Mouse (Mus musculus) hematopoietic stem cell, adult 5-6 weeks (primary cell): ENCODE results near the gene H2afy. TPM values are rescaled to one million over a fixed set of nuclear protein-coding genes. Genes with fewer than 3 reads are reported as not detected.

Experiments
- ATAC-seq, 2 experiments: fragments of 125-278 bp in 1 of 2; replicated peaks in 1 of 2; 2 replicates each; pipeline ENCODE4 v1.8.0; 2016 to 2017; ENCODE audit warnings: inconsistent platforms in 2 of 2, mild to moderate bottlenecking in 2 of 2, moderate number of reproducible peaks in 2 of 2, low read depth in 1 of 2, moderate TSS enrichment in 1 of 2; ENCODE audit not compliant: low FRiP score in 2 of 2, poor library complexity in 2 of 2, severe bottlenecking in 2 of 2, insufficient read depth in 1 of 2, low TSS enrichment in 1 of 2
- total RNA-seq: library from RNA; stranded (forward); fragments of 172-1452, 232-1000 nt; gene quantifications from 2 replicates; pipeline ENCODE4 v1.2.3, GENCODE M21; 2017

H2afy gene
- total RNA-seq, 1 experiment from 2014 or later, result 2,010 TPM

GRCm38 (mm10) chr13:56155048-56155447, 18.9 kb upstream of the H2afy start:
- ATAC-seq, result no peak

GRCm38 (mm10) chr13:56152773-56153460, 16.8 kb upstream of the H2afy start:
- no peak for ATAC-seq

- ATAC-seq, result peak; percentile 84 to 94
These were observed 15.5 kb upstream of the H2afy start for GRCm38 (mm10) chr13:56151404-56152226.

GRCm38 (mm10) chr13:56145523-56145922, 9.4 kb upstream of the H2afy start:
- peak; percentile 87 to 92 for ATAC-seq

GRCm38 (mm10) chr13:56144021-56144420, 7.9 kb upstream of the H2afy start:
- no peak for ATAC-seq

DNA sequence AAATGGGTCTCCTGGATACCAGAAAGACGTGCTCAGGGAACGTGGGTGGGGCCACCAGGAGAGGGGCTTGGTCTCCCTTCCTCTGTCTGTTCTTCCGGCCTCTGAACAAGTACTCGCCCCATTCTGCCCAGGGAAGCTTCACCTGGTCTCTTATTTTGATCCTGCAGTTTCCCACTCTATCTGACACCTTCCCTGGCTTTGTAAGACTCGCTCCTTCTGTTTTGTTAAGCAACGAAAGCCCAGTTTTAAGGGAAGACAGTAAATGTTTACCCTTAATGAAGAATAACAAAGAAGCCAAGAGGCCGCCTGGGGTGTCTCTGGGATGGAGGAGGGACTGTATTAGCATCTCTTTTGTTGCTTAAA, 7.0 kb upstream of the H2afy start:
- no peak for ATAC-seq

GRCm38 (mm10) chr13:56142382-56143150, 6.4 kb upstream of the H2afy start:
- no peak for ATAC-seq

DNA sequence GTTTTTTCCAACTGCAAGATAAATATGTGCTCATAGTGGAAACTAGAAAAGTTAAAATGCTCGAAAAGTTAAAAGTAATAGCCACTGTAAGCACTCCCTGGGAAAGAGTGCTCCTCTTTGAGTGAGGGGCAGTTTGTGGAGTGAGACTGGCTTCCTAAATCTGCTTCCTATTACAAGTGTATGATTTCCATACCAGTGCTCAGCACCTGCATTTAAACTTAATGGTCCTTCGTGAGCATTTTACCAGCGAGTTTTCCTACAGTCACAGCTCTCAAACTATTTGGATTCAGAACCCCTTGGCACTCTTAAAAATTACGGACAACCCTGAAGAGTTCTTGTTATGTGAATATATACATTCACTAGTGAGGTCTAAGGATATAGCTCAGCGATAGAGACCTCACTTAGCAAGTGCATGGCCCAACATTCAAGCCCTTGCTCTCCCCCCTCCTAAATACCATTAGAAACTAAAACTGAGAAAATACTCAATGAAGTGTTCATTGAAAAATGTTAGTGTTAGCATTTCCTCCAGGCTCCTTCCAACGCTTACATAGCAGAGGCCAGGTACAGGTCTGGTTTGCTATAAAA, 3.1 kb upstream of the H2afy start:
- ATAC-seq, result no peak

DNA sequence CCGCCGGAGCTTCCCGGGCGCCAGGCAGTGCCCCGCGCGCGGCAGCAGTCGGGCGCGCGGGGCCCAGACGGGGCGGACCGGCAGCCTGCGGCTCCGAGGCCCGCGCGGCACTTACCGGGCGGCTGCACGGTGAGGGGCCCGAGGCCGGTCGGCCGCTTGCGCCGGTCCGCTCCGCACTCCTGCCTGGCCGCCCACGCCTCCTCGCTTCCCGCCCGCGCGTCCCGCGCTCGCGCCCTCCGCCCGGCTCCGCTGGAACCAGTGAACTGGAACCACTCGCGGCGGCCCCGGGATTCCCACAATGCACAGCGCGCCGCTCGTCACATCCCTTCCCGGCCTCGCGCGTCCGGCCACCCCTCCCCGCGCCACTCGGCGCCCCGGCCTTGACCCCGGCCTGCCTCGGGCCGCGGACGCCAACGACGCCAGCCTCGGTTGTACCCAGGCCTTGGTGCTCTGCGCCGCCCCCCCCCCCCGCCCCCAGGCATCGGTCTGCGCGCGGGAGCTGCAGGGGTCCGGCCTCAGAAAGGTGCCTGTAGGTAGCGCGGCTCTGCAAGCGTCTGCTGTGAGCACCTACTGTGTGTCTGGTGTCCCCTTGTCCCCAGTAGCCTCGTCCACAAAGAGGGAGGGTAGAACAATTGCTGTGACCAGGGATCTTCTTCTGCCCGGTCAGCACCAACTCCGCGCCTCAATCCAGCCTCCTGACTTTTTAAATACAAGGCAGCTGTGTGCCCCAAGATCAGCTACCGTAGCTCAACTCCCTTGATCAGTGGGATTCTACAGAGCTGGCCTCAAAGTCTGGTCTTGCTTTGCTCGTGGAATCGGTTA, 719 bp downstream of the H2afy start:
- ATAC-seq, result peak; percentile 23 to 57; a peak in 3 of 4 replicates

DNA sequence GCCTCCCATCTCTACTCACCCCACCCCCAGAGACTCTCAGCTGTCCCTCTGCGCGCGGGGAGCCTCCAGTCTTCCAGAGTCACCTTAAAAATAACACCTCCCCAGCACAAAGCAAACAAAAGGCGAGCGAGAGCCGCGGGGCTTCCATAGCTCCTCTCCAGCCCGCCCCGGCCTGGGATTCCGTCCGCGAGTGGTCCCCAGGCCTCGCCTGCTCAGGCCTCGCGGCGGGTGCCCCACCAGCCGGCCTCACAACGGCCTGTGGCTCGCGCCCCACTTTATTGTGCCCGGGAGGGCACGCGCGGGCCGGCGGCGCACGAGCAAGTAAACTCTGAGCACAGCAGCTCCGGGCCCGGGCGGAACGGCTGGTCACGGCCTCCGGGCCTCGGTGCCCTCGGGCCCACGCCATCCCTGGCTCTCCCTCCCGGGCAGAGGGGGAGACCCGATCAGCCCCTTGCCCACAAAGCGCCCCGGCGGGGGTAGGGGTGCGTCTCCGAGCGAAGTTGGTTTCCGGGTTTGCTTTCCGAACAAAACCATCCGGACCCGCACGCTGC, 1.5 kb downstream of the H2afy start:
- no peak for ATAC-seq

- ATAC-seq, result no peak
These were observed 2.1 kb downstream of the H2afy start for GRCm38 (mm10) chr13:56134031-56134430.

GRCm38 (mm10) chr13:56132941-56133340, 3.2 kb downstream of the H2afy start:
- ATAC-seq, result no peak

GRCm38 (mm10) chr13:56132326-56132936, 3.7 kb downstream of the H2afy start:
- ATAC-seq, result peak; percentile 81 to 83

DNA sequence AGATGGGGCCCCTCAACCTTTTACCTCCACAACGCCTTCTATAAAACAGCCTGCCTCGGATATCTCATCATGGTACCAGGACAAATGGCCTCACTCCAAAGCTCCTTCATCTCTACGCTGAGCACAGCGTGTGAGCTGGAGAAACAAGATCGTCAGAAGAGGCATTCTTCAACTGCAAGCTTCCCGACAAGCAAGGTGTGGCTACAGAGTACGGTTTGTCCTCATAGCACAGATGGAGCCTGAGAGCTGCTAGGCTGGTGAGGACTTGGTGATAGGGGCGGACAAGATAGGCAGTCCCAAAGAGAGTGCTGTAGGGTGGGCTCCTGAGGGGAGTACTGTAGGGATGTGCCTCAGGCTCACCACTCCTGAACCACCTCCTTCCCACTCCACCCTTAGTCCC, 5.6 kb downstream of the H2afy start:
- no peak for ATAC-seq

DNA sequence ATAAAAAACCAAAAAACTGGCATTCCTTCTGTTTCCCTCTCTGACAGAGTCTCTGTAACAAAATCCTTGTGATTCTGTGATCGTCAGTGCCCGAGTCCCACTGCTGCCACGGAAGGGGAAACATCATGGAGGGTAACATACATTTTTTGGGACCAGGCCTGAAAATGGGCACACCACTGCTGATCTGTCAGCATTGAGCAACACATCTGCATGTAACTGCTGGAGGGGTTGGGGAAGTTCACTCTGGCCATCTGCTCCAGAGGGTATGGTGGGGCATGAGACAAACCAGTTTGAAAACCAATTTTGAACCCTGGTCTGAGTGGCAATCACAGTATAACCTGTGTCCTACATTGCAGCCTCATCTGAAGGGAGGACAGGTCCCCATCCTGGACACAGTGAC, 6.6 kb downstream of the H2afy start:
- ATAC-seq, result no peak

- ATAC-seq, result no peak
These were observed 7.1 kb downstream of the H2afy start for GRCm38 (mm10) chr13:56129014-56129413.
